In genomic region chr1:191224302-191224980, GRCm38 (mm10) we compare ENCODE assay signal across 8 mouse cellular contexts. TPM values are rescaled to one million over a fixed set of nuclear protein-coding genes. Genes with fewer than 3 reads are reported as not detected.
A peak's percentile ranks its signal among the peaks of the same experiment; 100 is the strongest.
DNase-seq lines count a peak whose midpoint lies in the region; ATAC-seq lines count a peak whose summit lies in the region.

No protein-coding gene starts in this region.

- H3K4me1 ChIP-seq in intestine, embryonic 14.5 days (replicated peaks; ENCODE audit: control insufficient read depth, insufficient read depth, low read length) = peaks cover 15% of the 10 kb centered on the region; the same call in 1 of the 2 replicates

- DNase-seq in adipocyte (ENCODE audit: low spot score) = peak; percentile 92
- peak; percentile 97 for DNase-seq in embryo, embryonic 10 days (ENCODE audit: low spot score)
- DNase-seq in gastrocnemius, postnatal 14 days = peak; percentile 94
- DNase-seq in intestine, embryonic 14.5 days (ENCODE audit: low spot score) = peak; percentile 96
- peak; percentile 93 for DNase-seq in left cerebral cortex, postnatal 14 days (ENCODE audit: low spot score in 2 of 2)
- DNase-seq in mesoderm, embryonic 11.5 days (ENCODE audit: low read depth, low spot score) = peak; percentile 94
- peak; percentile 87 to 88 for DNase-seq in right cerebral cortex, postnatal 36 days (ENCODE audit: low spot score in 2 of 2)
- DNase-seq in yolk sac, embryonic 10.5 days (ENCODE audit: low spot score) = peak; percentile 92

- H3K27me3 ChIP-seq in intestine, embryonic 14.5 days (replicated peaks; ENCODE audit: control insufficient read depth, insufficient read depth, low read length) = no peaks in the 10 kb centered on the region

- peak; percentile 79 for ATAC-seq in intestine, embryonic 14.5 days (replicated peaks; ENCODE audit: low FRiP score, low TSS enrichment, low read depth)

- peak overlapping the region; percentile 79 for H3K9ac ChIP-seq in intestine, embryonic 14.5 days (ENCODE audit: low read length)

- peak overlapping the region; percentile 94 for H3K4me3 ChIP-seq in intestine, embryonic 14.5 days (ENCODE audit: low read depth, low read length)

- intact Hi-C loops in gastrocnemius, postnatal 14 days (cut with DNase I; ENCODE audit: low total_unique reads) = no loop called here
- intact Hi-C loops in left cerebral cortex, postnatal 14 days (cut with DNase I) = no loop called here

- H3K4me2 ChIP-seq in intestine, embryonic 14.5 days (ENCODE audit: low read length) = peak overlapping the region; percentile 99

- H3K27ac ChIP-seq in intestine, embryonic 14.5 days (ENCODE audit: low read depth) = peak overlapping the region; percentile 70

- H3K9me3 ChIP-seq in intestine, embryonic 14.5 days (ENCODE audit: control insufficient read depth, low read length) = no peaks in the 10 kb centered on the region

- H3K36me3 ChIP-seq in intestine, embryonic 14.5 days (ENCODE audit: control insufficient read depth, insufficient read depth, low read length) = no peaks in the 10 kb centered on the region

- under 1% methylated on average over 57 of the region's 57 CpGs for WGBS in intestine, embryonic 14.5 days

RNA-seq across cellular contexts. Expression of gene Atf3, which starts 6.6 kb away (rescaled TPM):
- 10 to 100 TPM in 1 of 2 experiments, 1 to 10 TPM in 1; 4.2 to 12.3 TPM for total RNA-seq in gastrocnemius, postnatal 14 days (2021)
- 4.4 and 4.9 TPM in 2 replicates for polyA plus RNA-seq in intestine, embryonic 14.5 days (2014; fragmentation: Nextera tagmentation; extraction: Ambion mirVana)
- total RNA-seq in left cerebral cortex, postnatal 14 days (2021) = under 1 TPM; 0.51 to 0.59 TPM

RNA-seq across cellular contexts. Expression of gene Fam71a, which starts 59.8 kb away (rescaled TPM):
- total RNA-seq in gastrocnemius, postnatal 14 days (2021) = not detected
- not detected in 2 replicates for polyA plus RNA-seq in intestine, embryonic 14.5 days (2014; fragmentation: Nextera tagmentation; extraction: Ambion mirVana)
- total RNA-seq in left cerebral cortex, postnatal 14 days (2021) = not detected

Comparison
In these comparisons a context has a peak if more than half of its experiments do, and no peak if none do; other contexts are left out.
1. Peak in every context shown above with its lines: DNase-seq, ATAC-seq, H3K4me3 ChIP-seq and H3K27ac ChIP-seq.